Comparison of ENCODE assay signal across 8 mouse cellular contexts in genomic region chr9:71128911-71129310, GRCm38 (mm10). TPM values are rescaled to one million over a fixed set of nuclear protein-coding genes. Genes with fewer than 3 reads are reported as not detected.
DNase-seq lines count a peak whose midpoint lies in the region; ATAC-seq and TF ChIP-seq lines count a peak whose summit lies in the region.

No protein-coding gene starts in this region.

- no peaks in the 10 kb centered on the region for H3K9me3 ChIP-seq in liver, postnatal 0 days (ENCODE audit: low read length)

- peaks cover 12% of the 10 kb centered on the region for H3K36me3 ChIP-seq in liver, postnatal 0 days (replicated peaks; ENCODE audit: insufficient read depth, low read length)

- ATAC-seq in liver, postnatal 0 days = peak; percentile 51
- no peak for ATAC-seq in inflammation-experienced regulatory T-cells, adult 6 months

- H3K27me3 ChIP-seq in liver, postnatal 0 days (ENCODE audit: insufficient read depth, low read length) = no peaks in the 10 kb centered on the region

- peak; percentile 96 for TF ChIP-seq CTCF in liver, postnatal 0 days (IDR thresholded peaks at IDR 0.05; ENCODE audit: low read depth)

- peak; percentile 30 to 39 for DNase-seq in urinary bladder, adult 18-20 months (ENCODE audit: low spot score in 2 of 2)
- no peak for DNase-seq in urinary bladder, adult 2 months (ENCODE audit: low spot score)
- peak; percentile 76 for DNase-seq in c-Kit-negative CD71-positive TER-119-positive erythroid progenitor cells, embryonic 14.5 days (ENCODE audit: low read depth, low spot score)
- DNase-seq in frontal cortex, postnatal 25 days (ENCODE audit: low spot score in 2 of 2) = peak; percentile 10 to 52
- DNase-seq in kidney, postnatal 25 days = peak; percentile 45 to 83
- DNase-seq in liver, postnatal 0 days = peak; percentile 78
- DNase-seq in right cerebral cortex, postnatal 25 days = peak; percentile 14

- no peak overlapping the region for H3K9ac ChIP-seq in liver, postnatal 0 days (replicated peaks)

- H3K4me1 ChIP-seq in liver, postnatal 0 days (ENCODE audit: insufficient read depth) = peaks cover 11% of the 10 kb centered on the region

- no peak overlapping the region for H3K4me2 ChIP-seq in liver, postnatal 0 days (ENCODE audit: low read depth, low read length)

- H3K27ac ChIP-seq in liver, postnatal 0 days (ENCODE audit: low read depth) = no peak overlapping the region

- WGBS in liver, postnatal 0 days (ENCODE audit: insufficient replicate concordance) = 36% methylated on average over 5 of the region's 5 CpGs

- no peak overlapping the region for H3K4me3 ChIP-seq in liver, postnatal 0 days (ENCODE audit: low read depth, low read length)

- TF ChIP-seq EP300 in liver, postnatal 0 days (IDR thresholded peaks at IDR 0.05; ENCODE audit: low read depth) = no peak

RNA-seq across cellular contexts. Expression of gene Aqp9, which starts 39.6 kb away (rescaled TPM):
- 0.99 and 1.0 TPM in 2 replicates for polyA plus RNA-seq in urinary bladder, adult 2 months (2012; rRNA removed)
- polyA plus RNA-seq in liver, postnatal 0 days (2015; fragmentation: Nextera tagmentation; extraction: Ambion mirVana) = 70.9 and 75.4 TPM in 2 replicates
- polyA plus RNA-seq in inflammation-experienced regulatory T-cells, adult 6 months (2017; shearing (Covaris generic)) = not detected

Comparison
In these comparisons a context has a peak if more than half of its experiments do, and no peak if none do; other contexts are left out.
1. RNA of gene Aqp9, which starts 39.6 kb away (polyA plus RNA-seq): 70.9 to 75.4 TPM in liver, postnatal 0 days; 0.99 to 1.0 TPM in urinary bladder, adult 2 months and not detected in inflammation-experienced regulatory T-cells, adult 6 months; every median in the first group is over 10 times any median in the second.